In genomic region chr13:23297737-23298136, GRCm38 (mm10) we compare ENCODE assay signal across 12 mouse cellular contexts. TPM values are rescaled to one million over a fixed set of nuclear protein-coding genes. Genes with fewer than 3 reads are reported as not detected.
A peak's percentile ranks its signal among the peaks of the same experiment; 100 is the strongest.
DNase-seq lines count a peak whose midpoint lies in the region; ATAC-seq lines count a peak whose summit lies in the region.
"Had no signal": no experiment of that assay in that cellular context is flagged by ENCODE, and none has a peak within 500 bp of the region (broad histone marks: within the 10 kb centered on the region; RNA-seq: fewer than 3 reads in every experiment).

No protein-coding gene starts in this region.

- H3K36me3 ChIP-seq in forebrain, embryonic 11.5 days (ENCODE audit: control insufficient read depth, insufficient read depth, low read length): no peaks in the 10 kb centered on the region
- no peaks in the 10 kb centered on the region for H3K36me3 ChIP-seq in forebrain, embryonic 15.5 days
- no peaks in the 10 kb centered on the region for H3K36me3 ChIP-seq in lung, embryonic 15.5 days
- H3K36me3 ChIP-seq in liver, embryonic 15.5 days (replicated peaks): no peaks in the 10 kb centered on the region

- H3K4me3 ChIP-seq in forebrain, embryonic 11.5 days (ENCODE audit: low read depth, low read length): no peak overlapping the region
- no peak overlapping the region for H3K4me3 ChIP-seq in forebrain, embryonic 15.5 days
- H3K4me3 ChIP-seq in lung, embryonic 15.5 days: no peak overlapping the region
- peak overlapping the region; percentile 53; the same call in 1 of the 2 replicates for H3K4me3 ChIP-seq in liver, embryonic 15.5 days (replicated peaks)

- peak overlapping the region; percentile 52; the same call in 1 of the 2 replicates for H3K4me2 ChIP-seq in forebrain, embryonic 11.5 days (ENCODE audit: low read depth, low read length, severe bottlenecking)
- no peak overlapping the region for H3K4me2 ChIP-seq in forebrain, embryonic 15.5 days (replicated peaks)
- peak overlapping the region; percentile 60; the same call in 1 of the 2 replicates for H3K4me2 ChIP-seq in lung, embryonic 15.5 days
- H3K4me2 ChIP-seq in liver, embryonic 15.5 days: peak overlapping the region; percentile 75

- H3K4me1 ChIP-seq in forebrain, embryonic 11.5 days (replicated peaks; ENCODE audit: control insufficient read depth, insufficient read depth, low read length): no peaks in the 10 kb centered on the region
- H3K4me1 ChIP-seq in forebrain, embryonic 15.5 days: peaks cover 7% of the 10 kb centered on the region; the same call in 1 of the 2 replicates
- H3K4me1 ChIP-seq in lung, embryonic 15.5 days: peaks cover 4% of the 10 kb centered on the region; the same call in 1 of the 2 replicates
- H3K4me1 ChIP-seq in liver, embryonic 15.5 days (replicated peaks): peaks cover 29% of the 10 kb centered on the region

- H3K9me3 ChIP-seq in forebrain, embryonic 11.5 days (ENCODE audit: control insufficient read depth, low read length): no peaks in the 10 kb centered on the region
- H3K9me3 ChIP-seq in forebrain, embryonic 15.5 days: no peaks in the 10 kb centered on the region
- H3K9me3 ChIP-seq in lung, embryonic 15.5 days: no peaks in the 10 kb centered on the region
- H3K9me3 ChIP-seq in liver, embryonic 15.5 days (replicated peaks): no peaks in the 10 kb centered on the region

- WGBS in forebrain, embryonic 11.5 days: 2% methylated on average over 5 of the region's 5 CpGs
- WGBS in forebrain, embryonic 15.5 days: 4% methylated on average over 5 of the region's 5 CpGs
- 6% methylated on average over 5 of the region's 5 CpGs for WGBS in lung, embryonic 15.5 days
- WGBS in liver, embryonic 15.5 days (ENCODE audit: insufficient replicate concordance): 1% methylated on average over 5 of the region's 5 CpGs

- DNase-seq in forebrain, embryonic 11.5 days (ENCODE audit: low spot score): no peak
- DNase-seq in lung, postnatal 10 days: no peak
- peak; percentile 85 for DNase-seq in embryo, embryonic 10.5 days (ENCODE audit: low spot score)
- DNase-seq in right cerebral cortex, adult 2 months (ENCODE audit: low spot score in 2 of 2): no peak
- DNase-seq in right cerebral cortex, postnatal 10 days (ENCODE audit: low spot score in 2 of 2): no peak
- DNase-seq: cerebellum, adult 11 months; kidney, adult 2 months had no signal

- no peak overlapping the region for H3K9ac ChIP-seq in forebrain, embryonic 11.5 days (ENCODE audit: low read length)
- H3K9ac ChIP-seq in forebrain, embryonic 15.5 days (replicated peaks): no peak overlapping the region
- H3K9ac ChIP-seq in lung, embryonic 15.5 days: no peak overlapping the region
- H3K9ac ChIP-seq in liver, embryonic 15.5 days: no peak overlapping the region

- H3K27ac ChIP-seq in forebrain, embryonic 11.5 days (ENCODE audit: low read depth, low read length): no peak overlapping the region
- H3K27ac ChIP-seq in forebrain, embryonic 15.5 days (replicated peaks): no peak overlapping the region
- H3K27ac ChIP-seq in lung, embryonic 15.5 days: no peak overlapping the region
- no peak overlapping the region for H3K27ac ChIP-seq in liver, embryonic 15.5 days (replicated peaks)

- no peaks in the 10 kb centered on the region for H3K27me3 ChIP-seq in forebrain, embryonic 11.5 days (ENCODE audit: control insufficient read depth, insufficient read depth, low read length)
- H3K27me3 ChIP-seq in forebrain, embryonic 15.5 days: peaks cover 7% of the 10 kb centered on the region
- peaks cover 3% of the 10 kb centered on the region; the same call in 1 of the 2 replicates for H3K27me3 ChIP-seq in lung, embryonic 15.5 days
- H3K27me3 ChIP-seq in liver, embryonic 15.5 days: peaks cover 15% of the 10 kb centered on the region; the same call in 1 of the 2 replicates

- ATAC-seq in forebrain, embryonic 11.5 days (replicated peaks; ENCODE audit: low FRiP score): no peak
- no peak for ATAC-seq in forebrain, embryonic 15.5 days (replicated peaks)
- no peak for ATAC-seq in lung, embryonic 15.5 days (ENCODE audit: borderline replicate concordance, extremely low read depth, low FRiP score, low TSS enrichment)
- no peak for ATAC-seq in liver, embryonic 15.5 days (ENCODE audit: insufficient read depth)

RNA-seq across cellular contexts. Expression of gene Vmn1r223, which starts 50.8 kb away (rescaled TPM):
- polyA plus RNA-seq in forebrain, embryonic 11.5 days (2014; fragmentation: Nextera tagmentation; extraction: Ambion mirVana): not detected in 2 replicates
- not detected in 2 replicates for polyA plus RNA-seq in forebrain, embryonic 15.5 days (2015; fragmentation: Nextera tagmentation; extraction: Ambion mirVana)
- not detected in 2 replicates for polyA plus RNA-seq in lung, embryonic 15.5 days (2015; fragmentation: Nextera tagmentation; extraction: Ambion mirVana)
- polyA plus RNA-seq in liver, embryonic 15.5 days (2015; fragmentation: Nextera tagmentation; extraction: Ambion mirVana): not detected in 2 replicates
- polyA plus RNA-seq: kidney, adult 2 months; limb, embryonic 14.5 days; thymus, postnatal 0 days had no signal
